Mouse (Mus musculus) retina, embryonic 14.5 days (tissue): ENCODE data around the gene Tnk2.

Experiments
- DNase-seq: peaks from one replicate; pipeline ENCODE4 v3.0.0-alpha.2; 2015; ENCODE audit warnings: low spot score

The Tnk2 gene

DNA sequence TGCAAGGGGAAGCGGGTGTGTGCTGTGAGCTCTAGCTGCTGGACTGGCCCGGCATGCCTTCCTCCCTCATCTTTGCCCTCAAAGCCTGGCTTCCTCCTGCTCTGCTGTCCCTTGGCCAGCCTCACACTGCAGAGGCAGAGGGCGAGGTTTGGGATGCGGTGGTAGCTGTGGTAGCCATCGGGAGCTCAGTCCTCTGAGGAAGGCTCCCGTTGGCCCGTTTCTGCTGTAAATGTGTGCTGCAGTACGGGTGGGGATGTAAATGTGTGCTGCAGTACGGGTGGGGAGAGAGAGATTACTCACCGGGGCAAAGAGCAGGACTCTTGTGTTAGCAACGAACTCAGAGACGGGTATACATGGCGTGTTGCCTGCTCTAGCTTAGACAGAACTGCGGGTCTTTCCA lies 35.1 kb downstream of the Tnk2 start:
- DNase-seq, result no peak

DNA sequence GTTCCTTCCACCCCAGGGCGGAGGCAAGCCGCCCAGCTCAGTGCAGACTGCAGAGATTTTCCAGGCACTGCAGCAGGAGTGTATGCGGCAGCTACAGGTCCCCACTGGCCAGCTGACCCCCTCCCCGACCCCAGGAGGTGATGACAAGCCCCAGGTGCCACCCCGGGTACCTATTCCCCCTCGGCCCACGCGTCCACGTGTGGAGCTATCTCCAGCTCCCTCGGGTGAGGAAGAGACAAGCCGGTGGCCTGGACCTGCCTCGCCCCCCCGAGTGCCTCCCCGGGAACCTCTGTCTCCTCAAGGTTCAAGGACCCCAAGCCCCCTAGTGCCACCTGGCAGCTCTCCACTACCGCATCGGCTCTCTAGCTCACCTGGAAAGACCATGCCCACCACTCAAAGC lies 36.3 kb downstream of the Tnk2 start:
- DNase-seq, result no peak

DNA sequence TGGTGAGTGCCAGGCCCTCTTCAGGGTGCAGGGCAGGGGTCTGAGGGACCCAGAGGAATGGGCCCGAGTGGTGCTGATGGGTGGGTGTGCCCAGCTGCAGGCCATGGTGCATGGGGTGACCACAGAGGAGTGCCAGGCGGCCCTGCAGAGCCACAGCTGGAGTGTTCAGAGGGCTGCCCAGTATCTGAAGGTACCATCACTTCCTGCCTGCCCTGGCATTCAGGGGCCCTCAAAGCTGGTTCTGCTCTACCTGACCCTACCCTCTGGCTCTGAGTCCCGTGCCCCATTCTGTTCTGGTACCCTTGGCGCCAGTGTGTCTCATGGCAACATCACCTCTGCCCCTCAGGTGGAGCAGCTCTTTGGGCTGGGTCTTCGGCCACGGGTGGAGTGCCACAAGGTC lies 37.1 kb downstream of the Tnk2 start:
- DNase-seq, result no peak

DNA sequence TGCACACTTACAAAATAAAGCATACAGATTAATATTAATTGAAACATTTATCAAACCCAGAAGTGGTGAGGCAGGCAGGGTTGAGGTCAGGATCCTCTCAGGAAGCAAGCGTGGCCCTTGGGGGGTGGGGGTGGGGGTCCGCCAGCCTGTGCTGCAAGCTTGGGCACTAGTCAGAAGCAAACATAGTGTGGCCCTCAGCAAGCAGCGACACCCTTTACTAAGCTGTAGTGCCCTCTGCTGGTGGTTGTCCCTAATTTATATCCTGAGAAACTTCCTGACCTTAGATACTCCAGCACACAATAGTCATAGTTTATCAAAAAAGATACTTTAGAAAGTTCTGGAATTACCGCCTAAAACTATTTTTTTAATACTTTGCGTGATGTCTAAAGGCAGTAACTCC lies 38.5 kb downstream of the Tnk2 start:
- peak; percentile 90 for DNase-seq

DNA sequence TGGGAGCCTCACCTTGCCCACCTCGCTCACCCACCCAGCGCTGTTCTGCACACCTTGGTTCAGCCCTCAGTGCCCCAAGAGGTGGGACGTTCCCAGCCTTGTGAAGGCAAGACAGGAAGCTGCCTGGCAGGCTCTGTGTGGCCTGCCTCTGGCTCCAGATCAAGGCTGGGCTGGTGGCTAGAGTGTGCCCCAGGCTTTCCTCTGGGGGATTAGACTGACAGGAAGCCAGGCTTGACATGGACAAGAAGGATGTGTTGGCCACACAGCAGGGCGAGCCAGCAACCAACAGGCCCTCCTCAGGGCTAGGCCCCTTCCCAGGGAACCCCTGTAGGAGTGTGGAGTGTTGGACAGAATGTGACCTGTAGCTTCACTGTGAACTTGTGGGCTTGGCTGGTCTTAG lies 39.2 kb downstream of the Tnk2 start:
- DNase-seq, result no peak

DNA sequence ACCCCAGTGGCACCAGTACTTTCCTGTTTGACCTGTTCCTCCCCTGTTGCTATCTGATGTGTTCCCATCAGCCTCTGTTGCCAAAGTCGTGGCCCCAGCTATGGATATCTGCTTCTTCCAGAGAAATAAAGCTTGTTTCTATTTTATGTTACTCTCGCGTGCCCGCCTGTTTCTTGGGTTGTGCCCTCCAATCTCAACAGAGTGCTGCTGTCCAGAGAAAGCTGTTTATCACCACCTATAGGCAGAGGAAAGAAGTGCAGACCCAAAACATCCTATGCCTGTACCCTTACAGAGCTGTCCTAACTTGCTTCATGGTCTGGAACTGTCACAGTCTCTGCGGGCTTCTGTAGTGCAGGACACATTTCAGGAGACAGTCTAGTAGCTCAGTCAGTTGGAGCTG lies 39.7 kb downstream of the Tnk2 start:
- peak; percentile 75 for DNase-seq

DNA sequence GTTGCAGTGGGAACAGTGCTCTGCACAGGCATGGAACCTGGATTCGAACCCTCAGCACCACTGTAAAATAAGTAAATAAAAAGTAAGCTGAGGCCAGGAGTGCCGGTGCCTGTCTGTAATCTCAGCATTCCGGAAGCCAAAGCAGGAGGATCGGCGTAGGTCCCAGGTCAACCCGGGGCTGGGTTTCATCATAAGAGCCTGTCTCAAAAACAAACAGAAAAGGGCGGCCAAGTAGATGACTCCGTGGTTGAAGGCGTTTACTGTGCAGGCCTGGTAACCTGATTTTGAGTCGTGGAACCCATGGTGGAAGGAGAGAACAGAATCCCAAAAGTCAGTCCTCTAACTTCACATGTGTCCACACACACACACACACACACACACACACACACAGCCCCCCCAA lies 41.7 kb downstream of the Tnk2 start:
- DNase-seq, result no peak

DNA sequence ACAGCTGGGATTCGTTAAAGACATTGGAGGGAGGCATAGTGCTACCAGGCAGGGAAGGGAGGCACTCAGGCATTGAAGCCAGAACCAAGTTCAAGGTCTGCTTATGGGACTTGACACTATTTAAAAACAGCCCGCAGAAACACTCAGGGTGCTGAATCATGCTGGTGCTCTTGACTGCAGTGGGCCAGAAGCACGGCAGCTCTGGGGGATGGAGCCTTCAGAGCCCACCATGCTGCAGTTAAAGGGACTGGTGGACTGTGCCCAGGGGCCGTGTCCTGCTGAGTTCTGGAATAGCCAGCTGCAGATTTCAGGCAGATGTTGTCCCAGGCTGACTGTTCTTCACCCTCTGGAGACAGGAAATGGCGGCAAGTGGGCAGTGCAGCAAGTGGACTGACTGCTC lies 42.3 kb downstream of the Tnk2 start:
- no peak for DNase-seq

DNA sequence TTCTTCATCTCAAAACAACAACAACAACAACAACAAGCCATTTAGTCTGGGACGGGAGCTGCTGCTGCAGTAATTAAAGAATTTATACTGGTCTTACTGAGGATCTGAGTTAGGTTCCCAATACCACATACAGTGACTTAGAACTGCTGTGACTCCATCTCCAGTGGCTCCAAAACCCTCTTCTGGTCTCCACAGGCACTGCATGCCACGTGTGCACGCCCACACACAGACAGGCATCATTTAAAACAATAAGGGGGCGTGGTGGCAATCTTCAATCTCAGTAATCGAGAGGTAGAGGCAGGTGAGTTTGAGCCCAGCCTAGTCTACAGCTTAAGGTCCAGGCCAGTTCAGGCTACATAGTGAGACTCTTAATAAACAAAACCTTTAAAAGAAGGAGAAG lies 43.5 kb downstream of the Tnk2 start:
- no peak for DNase-seq

DNA sequence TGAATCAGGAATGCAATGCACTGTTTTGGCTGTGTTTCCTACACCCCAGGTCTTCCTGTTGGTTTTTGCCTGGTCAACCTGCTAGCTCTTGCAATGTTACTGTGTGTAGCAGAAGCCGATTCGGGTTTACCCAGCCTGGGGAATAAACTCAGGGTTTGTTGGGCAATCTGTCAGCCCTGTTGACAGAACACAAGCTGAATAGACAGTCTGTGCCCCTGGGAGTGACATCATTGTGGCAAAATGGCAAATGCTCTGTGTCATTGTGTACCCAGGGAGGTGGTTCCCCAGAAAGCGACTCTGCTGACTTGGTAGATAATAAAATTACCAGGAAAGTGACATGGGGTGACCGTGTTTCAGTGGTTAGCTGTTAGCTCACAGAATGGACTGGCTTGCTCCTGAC lies 45.1 kb downstream of the Tnk2 start:
- DNase-seq, result no peak

DNA sequence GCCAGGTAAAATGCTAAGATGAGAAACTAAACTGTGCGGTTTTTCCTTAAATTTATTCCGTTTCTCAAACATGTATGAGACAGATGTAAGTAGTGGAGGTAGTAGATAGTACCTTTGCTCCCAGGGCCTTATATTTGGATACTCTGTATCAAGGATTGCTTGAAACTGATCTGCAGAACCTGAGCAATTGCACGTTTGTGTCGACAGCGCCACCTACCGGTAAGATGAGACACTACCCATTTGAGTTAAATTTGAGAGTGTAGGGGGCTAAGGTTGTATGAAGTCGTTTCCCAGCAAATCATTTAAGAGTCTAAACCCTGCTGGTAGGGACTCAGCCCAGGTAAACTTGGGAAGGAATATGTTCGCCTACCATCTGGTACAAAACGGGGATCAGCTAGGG lies 45.8 kb downstream of the Tnk2 start:
- DNase-seq, result peak; percentile 84

DNA sequence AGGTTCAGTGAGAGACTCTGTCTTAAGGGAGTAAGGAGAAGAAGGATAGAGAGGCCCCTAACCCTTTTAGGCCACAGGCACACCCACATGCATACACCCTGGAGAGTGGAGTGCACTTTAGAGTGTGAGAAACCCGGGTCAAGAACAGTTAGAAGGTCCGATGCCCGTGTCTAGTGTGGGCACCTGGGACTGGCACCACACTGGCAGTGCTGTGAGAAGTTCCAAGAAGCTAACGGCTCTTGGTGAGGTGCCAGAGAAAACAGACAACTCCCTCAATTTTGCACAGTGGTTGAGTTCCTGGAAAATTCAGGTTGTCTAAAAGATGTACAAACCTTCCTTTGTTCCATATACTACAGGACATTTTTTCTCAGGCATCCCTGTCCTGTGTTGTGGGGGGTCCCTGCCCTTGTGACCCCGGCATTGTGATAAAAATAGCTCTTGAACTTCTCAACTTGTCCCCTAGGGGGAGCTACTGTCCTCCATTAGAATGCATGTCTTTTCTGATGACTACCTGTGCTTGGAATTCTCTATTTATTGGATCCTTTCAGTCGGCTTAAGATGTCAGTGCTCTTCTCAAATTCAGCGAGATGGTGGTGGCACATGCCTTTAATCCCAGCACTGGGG lies 53.3 kb downstream of the Tnk2 start:
- DNase-seq, result peak; percentile 69

DNA sequence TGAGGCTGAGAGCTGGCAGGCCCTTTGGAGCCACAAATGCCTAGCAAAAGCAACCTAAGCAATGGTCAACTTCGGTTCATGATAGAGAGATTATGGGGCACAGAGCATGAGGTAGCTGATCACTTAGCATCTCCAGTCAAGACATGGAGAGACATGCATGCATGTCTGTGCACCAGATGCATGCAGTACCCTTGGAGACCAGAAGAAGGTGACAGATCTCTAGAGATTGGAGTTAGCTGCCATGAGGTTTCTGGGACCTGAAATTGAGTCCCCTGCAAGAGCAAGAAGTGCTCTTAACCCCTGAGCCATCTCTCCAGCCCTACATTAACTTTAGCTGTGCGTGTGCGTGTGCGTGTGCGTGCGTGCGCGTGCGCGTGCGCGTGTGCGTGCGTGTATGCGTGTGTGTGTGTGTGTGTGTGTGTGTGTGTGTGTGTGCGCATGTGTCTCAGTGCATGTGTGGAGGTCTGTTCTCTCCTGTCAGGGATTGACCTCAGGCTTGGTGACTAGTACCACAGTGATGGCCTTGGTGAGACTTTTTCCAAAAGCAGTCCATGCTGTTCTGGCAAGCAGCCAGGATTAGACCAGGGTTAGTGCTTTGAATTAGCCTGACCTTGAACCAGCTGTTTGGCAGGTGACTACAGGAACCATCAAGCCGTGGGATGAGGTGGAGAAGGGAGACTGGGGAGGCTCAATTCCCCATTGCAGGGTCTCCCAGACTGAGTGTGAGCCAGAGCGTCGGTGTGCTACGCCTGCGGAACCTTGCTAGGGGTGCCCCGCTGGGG lies 54.2 kb downstream of the Tnk2 start:
- DNase-seq, result no peak

DNA sequence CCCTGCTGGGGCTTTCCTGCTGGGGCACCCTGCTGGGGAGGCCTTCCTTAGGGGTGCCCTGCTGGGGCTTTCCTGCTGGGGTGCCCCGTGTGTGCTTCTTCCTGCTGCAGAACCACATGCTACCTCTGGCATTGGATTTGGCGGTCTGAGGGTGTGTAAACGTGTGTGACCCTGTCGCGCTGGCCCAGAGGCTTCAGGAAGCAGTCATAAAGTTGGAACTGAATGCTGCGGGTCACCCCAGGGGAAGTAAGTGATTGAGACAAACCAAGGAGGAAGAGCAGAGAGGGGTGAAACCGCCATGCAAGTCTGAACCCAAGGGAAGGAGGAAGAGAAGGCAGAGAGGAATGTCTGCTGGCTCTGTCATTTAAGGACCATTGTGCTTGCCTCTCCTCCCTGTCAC lies 54.9 kb downstream of the Tnk2 start:
- no peak for DNase-seq

DNA sequence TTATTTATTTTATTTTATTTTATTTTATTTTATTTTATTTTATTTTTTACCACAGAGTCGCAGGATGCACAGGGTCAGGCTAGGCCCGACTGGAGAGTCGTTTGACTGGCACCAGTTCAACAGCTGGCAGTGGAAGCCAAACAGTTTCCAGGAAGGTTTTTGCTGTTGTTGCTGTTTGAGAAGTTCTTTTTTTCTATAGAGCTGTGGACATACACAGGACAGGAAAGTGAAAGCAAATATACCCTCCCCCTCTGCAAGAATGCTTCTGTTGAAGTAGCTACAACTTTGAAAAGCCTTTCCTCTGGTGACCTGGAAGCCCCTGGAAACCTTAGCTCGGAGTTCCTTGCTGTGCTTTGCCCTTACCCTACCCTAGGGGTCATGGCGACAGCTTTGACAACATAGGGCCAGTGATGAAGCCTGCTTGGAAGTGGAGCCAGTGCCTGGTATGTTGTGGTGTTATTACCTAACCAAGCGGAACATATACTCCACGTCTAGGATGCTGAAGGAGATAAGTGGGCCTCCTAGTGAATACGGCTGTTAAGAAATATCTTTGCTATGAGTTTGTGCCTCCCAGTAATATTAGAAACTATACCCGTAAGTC lies 59.7 kb downstream of the Tnk2 start:
- no peak for DNase-seq

DNA sequence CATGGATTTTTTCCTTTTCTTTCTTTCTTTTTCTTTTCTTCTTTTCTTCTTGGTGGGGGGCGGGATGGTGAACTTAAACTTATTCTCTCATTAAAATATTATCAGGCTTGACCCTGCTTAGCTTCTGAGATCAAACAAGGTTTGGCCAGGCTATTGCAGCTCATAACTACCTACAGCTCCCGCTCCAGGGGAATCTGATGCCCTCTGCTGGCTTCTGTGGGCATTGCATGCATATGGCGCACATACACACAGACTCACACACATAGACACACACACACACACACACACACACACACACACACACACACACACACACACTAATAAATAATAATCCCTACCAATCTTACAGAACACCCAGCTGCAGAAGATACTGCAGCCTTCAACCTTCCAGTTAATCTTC lies 61.9 kb downstream of the Tnk2 start:
- DNase-seq, result no peak

DNA sequence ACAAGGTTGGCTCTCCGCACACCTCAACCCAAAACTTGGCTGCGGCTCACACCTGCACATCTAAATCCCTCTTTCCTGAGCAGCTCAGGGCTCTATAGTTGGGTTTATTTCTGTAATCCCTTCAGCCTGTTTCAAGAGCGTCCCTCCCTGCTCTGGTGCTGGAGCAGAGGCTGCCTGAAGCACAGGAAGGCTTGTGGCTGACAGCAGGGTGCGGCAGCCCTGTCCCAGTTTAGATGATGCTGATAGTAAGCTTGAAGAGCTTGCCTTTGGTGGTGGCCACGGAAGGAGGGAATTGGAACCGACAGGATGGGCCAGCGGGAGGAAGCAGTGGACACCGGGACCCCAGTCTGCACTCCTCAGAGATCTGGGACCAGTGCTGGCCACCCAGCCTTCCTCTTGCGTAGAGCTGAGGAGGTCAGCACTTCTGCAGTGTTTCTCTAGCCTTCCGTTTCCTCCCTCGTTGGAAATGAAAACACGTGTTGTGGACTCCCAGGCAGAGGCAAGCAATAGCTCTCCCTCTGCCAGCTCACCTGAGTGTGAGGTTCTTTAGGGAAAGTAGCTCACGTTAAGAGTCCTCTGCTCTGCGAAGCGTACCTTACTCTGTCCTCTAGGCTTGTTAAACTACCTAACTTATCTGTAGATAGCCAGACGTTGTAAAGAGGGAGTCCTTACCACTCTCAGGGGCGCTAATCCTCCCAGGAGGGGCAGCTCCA lies 63.6 kb downstream of the Tnk2 start:
- DNase-seq, result no peak

DNA sequence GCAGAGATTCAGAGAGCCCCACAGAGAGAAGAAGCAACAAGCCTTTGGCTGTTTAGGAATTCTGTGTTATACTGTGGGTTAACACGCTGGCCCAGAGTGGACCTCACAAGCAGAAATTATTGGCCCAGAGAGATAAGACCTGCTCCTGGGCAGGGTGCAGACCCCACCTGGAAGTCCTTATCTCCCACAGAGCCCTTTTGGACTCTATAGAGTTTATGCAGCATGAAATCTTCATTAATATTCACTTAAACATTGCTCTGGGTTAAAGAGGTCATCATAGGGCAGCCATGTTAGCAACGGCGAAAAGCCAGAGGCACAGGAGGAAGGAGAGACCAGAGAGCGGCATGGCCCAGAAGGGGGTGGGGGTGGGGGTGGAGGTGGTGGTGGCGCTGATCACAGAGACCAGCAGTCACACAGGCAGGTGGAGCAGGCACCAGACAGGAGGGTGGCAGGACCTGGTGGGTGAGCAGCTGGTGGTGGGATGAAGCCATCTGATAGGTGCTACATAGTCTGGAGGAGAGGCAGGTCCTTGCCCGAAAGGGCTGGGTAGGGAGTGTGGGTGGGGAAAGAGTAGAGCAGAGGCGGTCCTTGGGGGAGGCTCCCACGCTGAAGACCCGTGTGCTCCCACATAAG lies 64.3 kb downstream of the Tnk2 start:
- no peak for DNase-seq

DNA sequence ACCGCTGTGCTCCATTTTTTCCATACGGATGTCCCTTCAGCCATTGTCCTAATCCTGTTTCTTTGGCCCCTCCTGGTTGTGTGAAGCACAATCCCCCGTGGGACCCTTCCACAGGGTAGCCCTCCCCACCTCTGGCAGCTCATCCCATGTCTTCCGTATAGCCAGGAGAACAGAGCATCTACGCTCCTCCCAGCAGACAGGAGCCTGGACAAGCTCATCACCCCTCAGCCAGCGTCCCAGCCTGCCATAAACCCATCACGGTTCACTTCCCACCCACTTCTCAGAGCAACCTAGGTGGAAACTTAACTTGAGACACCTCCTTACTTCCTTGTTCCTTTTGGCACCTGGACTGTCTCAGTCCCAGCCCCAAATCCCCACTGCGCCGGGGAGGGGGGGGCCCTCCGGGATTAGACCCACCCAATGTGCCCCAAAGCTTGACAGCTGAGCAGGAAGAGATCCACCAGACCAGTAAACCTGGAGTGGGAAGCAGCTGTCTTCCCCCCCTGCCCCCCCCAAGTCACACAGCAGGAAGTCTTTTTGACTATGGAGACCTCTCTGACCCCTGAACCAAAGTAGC lies 64.9 kb downstream of the Tnk2 start:
- no peak for DNase-seq

DNA sequence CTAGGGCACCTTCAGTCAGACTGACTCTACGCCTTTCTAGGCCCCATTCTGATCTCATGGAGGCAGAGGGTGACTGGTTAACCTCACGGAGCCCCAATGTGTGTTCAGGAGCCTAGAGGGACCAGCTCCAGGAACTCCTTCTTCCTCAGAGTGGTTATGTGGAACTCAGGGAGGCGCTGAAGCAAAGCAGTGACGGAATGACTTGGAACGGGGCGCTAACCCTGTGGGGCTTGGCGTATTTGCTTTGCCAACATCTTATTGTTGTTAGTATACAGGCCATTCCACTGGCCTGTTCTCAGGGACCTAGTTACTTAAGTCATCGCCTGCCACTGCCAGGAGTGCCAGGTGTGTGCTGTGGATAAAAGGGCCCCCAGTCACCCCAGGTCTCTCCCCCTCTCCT lies 65.4 kb downstream of the Tnk2 start:
- no peak for DNase-seq

DNA sequence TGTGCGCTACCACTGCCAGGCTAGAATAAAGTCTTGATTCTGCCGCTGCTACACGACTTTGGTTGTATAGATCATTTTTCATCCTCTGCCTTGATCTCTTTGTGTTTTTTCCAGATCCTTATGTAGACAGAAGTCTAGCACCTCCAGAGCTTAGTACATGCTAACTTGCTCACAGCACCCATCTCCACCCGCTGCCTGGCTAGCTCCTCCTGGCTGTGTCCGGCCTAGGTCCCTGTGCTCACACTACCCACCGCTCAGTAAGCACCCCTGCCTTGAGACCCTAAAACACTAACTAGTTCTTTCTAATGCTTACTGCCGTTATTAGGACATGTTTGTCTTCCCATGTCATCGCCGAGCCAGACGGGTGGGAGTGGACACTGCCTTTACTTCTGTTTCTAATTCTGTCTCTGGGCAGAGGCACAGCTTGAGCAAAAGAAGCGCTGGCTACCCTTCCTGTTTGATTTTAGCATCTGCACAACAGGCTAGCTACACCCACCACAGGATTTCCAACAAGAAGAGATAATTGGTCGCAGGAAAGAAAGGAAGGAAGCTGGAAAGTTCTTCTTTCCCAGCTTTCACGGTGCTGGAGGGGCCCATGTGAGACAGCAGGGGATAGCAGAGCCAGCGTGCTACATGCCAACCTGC lies 66.9 kb downstream of the Tnk2 start:
- DNase-seq, result no peak

DNA sequence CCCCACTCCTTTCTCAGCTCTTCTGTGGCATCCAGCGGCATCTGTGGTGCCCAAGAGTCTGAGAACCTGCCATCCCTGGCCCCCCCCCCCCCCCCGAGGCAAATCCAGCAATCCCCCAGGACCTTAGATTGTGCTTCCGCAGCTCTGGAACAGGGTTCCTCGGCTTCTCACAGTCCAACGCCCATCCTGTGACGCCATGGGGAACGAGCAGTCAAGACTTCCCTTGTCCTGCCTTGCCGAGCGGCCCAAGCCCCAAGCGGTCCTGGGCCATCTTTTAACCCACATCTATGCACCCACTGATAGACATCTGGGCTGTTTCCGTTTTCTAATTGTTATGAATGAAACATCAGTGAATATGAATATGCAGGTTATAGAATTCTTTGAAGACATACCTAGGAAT lies 68.5 kb downstream of the Tnk2 start:
- no peak for DNase-seq
